Mouse (Mus musculus): ENCODE measurements at regions not wholly inside any gene's neighbourhood (a gene's known extent, or its start where the extent isn't known, plus 50 kb on each side); places are given as distances from the start of the nearest gene placed in this dataset.

DNA sequence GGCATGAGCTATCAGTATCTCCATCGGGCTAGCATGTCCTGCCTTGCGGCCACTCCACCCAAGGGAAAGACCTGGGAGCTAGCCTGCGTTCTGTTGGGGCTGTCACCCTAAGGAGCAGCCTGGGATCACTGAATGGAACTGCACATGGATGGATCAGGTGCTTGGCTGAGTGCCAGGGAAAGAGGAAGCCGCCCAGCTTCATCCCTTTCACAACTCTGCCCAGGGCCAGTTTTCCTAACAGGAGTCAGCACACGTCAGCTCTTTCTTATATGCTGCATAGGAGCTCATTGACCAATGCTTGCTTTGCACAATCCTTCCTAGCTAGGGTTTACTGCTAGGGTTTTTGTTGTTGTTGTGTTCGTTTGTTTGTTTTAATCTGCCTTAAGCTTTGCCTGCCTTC lies 134.3 kb upstream of the Mylip start:
- TF ChIP-seq POLR2A (IDR thresholded peaks at IDR 0.05; ENCODE audit: control insufficient read depth, low read depth, low read length) = no peak
- Histone ChIP-seq H3K4me1 (ENCODE audit: control insufficient read depth, insufficient read depth, low read length) (no peaks in the 10 kb centered on the region), H3K27me3 (ENCODE audit: control insufficient read depth, insufficient read depth, low read length) (no peaks in the 10 kb centered on the region), H3K4me3 (ENCODE audit: control insufficient read depth, low read depth, low read length) (no peak overlapping the region), H3K36me3 (ENCODE audit: control insufficient read depth, insufficient read depth, low read length) (no peaks in the 10 kb centered on the region), H3K27ac (ENCODE audit: control insufficient read depth, insufficient read depth, low read depth, low read length) (no peak overlapping the region)

GRCm38 (mm10) chr13:45262011-45262410 lies 127.5 kb upstream of the Mylip start:
- H3K4me1 ChIP-seq (ENCODE audit: control insufficient read depth, insufficient read depth, low read length) = no peaks in the 10 kb centered on the region
- H3K27me3 ChIP-seq (ENCODE audit: control insufficient read depth, insufficient read depth, low read length) = no peaks in the 10 kb centered on the region
- no peak for TF ChIP-seq POLR2A (IDR thresholded peaks at IDR 0.05; ENCODE audit: control insufficient read depth, low read depth, low read length)
- TF ChIP-seq CTCF (IDR thresholded peaks at IDR 0.05; ENCODE audit: control insufficient read depth, insufficient read depth, insufficient replicate concordance, low read depth, low read length) = no peak
- no peaks in the 10 kb centered on the region for H3K36me3 ChIP-seq (ENCODE audit: control insufficient read depth, insufficient read depth, low read length)
- H3K27ac ChIP-seq (ENCODE audit: control insufficient read depth, insufficient read depth, low read depth, low read length) = no peak overlapping the region
- H3K4me3 ChIP-seq (ENCODE audit: control insufficient read depth, low read depth, low read length) = no peak overlapping the region

DNA sequence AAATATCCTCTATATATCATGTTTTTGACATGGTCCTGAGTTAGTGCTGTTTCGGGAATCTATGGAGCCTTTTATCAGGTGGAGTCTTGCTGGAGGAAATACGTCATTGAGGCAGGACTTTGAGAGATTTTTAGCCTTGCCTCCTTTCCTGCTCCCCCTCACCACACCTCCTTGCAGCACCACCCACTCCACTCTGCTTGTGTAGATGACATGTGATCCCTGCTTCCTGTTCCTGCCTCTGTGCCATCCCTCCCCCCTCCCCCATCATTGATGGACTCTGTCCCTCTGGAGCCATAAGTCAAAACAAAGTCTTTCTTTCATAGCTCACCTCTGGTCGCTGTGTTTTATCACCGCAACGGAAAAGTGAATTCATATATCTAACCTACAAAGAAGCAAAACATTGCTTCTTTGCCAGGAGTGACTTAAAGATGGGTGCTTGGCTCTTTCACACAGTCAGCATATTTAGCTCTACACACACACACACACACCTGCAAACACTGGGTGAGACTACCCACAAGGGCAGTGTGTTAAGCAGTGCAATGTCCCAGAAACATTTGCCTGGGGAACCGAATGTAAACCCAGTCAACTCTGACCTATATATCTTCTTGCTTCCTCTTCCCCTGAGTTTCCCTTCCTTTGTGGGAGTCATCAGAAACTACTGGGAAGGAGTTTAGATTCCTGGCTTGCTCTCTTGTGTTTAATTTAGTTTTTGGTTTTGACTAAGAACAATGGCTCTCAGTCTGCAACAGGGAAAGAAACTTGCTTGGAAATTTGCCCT lies 123.1 kb upstream of the Mylip start:
- H3K27me3 ChIP-seq (ENCODE audit: control insufficient read depth, insufficient read depth, low read length) = no peaks in the 10 kb centered on the region
- no peak overlapping the region for H3K27ac ChIP-seq (ENCODE audit: control insufficient read depth, insufficient read depth, low read depth, low read length)
- no peak overlapping the region for H3K4me3 ChIP-seq (ENCODE audit: control insufficient read depth, low read depth, low read length)
- no peaks in the 10 kb centered on the region for H3K4me1 ChIP-seq (ENCODE audit: control insufficient read depth, insufficient read depth, low read length)
- TF ChIP-seq POLR2A (IDR thresholded peaks at IDR 0.05; ENCODE audit: control insufficient read depth, low read depth, low read length) (no peak), CTCF (IDR thresholded peaks at IDR 0.05; ENCODE audit: control insufficient read depth, insufficient read depth, insufficient replicate concordance, low read depth, low read length) (no peak)
- H3K36me3 ChIP-seq (ENCODE audit: control insufficient read depth, insufficient read depth, low read length) = no peaks in the 10 kb centered on the region

DNA sequence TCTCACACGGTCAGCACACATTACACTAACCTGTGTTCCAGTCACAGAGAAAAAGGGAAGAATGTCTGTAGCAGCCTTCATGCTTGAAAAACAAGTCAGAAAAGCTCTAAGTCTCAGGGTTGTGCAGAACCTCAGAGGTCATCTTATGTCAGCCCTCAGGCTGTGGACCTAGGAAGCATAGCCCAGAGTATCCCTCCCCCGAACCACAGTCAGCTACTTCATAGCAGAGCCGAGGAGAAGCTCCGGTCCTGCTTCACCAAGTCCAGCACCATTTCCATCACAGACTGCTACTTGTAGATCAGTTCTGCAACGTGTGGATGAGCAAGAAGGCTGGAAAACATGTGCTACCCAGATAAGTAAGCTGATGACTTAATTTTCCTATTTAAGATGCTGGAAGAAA lies 122.1 kb upstream of the Mylip start:
- Histone ChIP-seq H3K4me3 (ENCODE audit: control insufficient read depth, low read depth, low read length) (no peak overlapping the region), H3K36me3 (ENCODE audit: control insufficient read depth, insufficient read depth, low read length) (no peaks in the 10 kb centered on the region), H3K27ac (ENCODE audit: control insufficient read depth, insufficient read depth, low read depth, low read length) (no peak overlapping the region), H3K4me1 (ENCODE audit: control insufficient read depth, insufficient read depth, low read length) (no peaks in the 10 kb centered on the region), H3K27me3 (ENCODE audit: control insufficient read depth, insufficient read depth, low read length) (no peaks in the 10 kb centered on the region)
- TF ChIP-seq POLR2A (IDR thresholded peaks at IDR 0.05; ENCODE audit: control insufficient read depth, low read depth, low read length) (no peak), CTCF (IDR thresholded peaks at IDR 0.05; ENCODE audit: control insufficient read depth, insufficient read depth, insufficient replicate concordance, low read depth, low read length) (no peak)

- H3K36me3 ChIP-seq (ENCODE audit: control insufficient read depth, insufficient read depth, low read length) = no peaks in the 10 kb centered on the region
- no peaks in the 10 kb centered on the region for H3K4me1 ChIP-seq (ENCODE audit: control insufficient read depth, insufficient read depth, low read length)
- no peak overlapping the region for H3K27ac ChIP-seq (ENCODE audit: control insufficient read depth, insufficient read depth, low read depth, low read length)
- H3K27me3 ChIP-seq (ENCODE audit: control insufficient read depth, insufficient read depth, low read length) = no peaks in the 10 kb centered on the region
- H3K4me3 ChIP-seq (ENCODE audit: control insufficient read depth, low read depth, low read length) = no peak overlapping the region
- TF ChIP-seq POLR2A (IDR thresholded peaks at IDR 0.05; ENCODE audit: control insufficient read depth, low read depth, low read length) (no peak), CTCF (IDR thresholded peaks at IDR 0.05; ENCODE audit: control insufficient read depth, insufficient read depth, insufficient replicate concordance, low read depth, low read length) (no peak)
These were observed 121.6 kb upstream of the Mylip start for GRCm38 (mm10) chr13:45267906-45268305.

DNA sequence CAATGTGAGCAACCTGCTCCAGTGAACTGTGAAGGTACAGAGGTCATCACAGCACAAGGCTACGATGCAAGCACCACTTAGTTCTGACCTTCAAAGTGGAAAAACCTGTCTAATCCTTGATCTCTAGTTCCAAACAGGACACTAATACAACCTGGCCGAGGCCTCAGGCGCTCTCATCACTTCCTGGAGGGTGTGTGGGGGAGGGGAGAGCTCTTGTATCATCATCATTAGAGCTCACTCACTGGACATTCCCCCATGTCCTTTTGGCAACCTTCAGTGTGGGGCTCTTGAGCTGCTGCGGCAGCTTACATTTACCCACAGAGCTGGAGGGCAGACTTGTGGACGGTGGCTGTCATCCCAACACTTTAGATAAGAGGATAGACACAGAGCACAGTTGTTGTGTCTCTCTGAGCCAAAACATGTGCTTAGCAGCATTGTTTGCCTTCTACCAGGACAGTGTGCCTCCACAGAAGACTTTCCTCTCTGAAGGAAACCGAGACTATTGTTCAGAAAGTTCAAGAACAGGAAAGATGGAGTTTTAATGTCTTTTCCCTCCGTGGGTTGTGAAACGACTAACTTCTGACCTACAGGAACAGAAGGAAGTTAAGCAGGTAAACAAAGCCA lies 115.2 kb upstream of the Mylip start:
- H3K27me3 ChIP-seq (ENCODE audit: control insufficient read depth, insufficient read depth, low read length) = no peaks in the 10 kb centered on the region
- no peaks in the 10 kb centered on the region for H3K36me3 ChIP-seq (ENCODE audit: control insufficient read depth, insufficient read depth, low read length)
- H3K27ac ChIP-seq (ENCODE audit: control insufficient read depth, insufficient read depth, low read depth, low read length) = no peak overlapping the region
- no peak overlapping the region for H3K4me3 ChIP-seq (ENCODE audit: control insufficient read depth, low read depth, low read length)
- TF ChIP-seq CTCF (IDR thresholded peaks at IDR 0.05; ENCODE audit: control insufficient read depth, insufficient read depth, insufficient replicate concordance, low read depth, low read length) (no peak), POLR2A (IDR thresholded peaks at IDR 0.05; ENCODE audit: control insufficient read depth, low read depth, low read length) (no peak)
- no peaks in the 10 kb centered on the region for H3K4me1 ChIP-seq (ENCODE audit: control insufficient read depth, insufficient read depth, low read length)

DNA sequence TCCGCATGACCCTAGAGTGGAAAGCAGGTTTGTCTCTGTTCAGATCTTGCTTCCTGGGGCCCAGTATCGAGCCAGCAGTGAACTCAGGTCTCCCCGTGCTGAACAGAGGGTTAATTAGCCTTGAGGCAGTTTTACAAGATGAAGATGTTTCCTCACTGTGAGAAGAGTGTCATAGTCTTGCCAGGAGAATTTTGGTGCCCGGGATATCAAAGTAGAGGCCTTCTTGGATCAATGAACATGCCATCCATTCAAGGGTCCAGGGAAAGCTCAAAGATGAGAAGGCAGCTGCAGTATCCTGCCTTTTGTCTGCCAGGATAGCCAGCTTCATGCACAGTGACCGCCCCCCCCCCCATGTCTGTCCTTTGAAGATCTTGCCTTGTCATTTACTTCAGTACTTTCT lies 114.2 kb upstream of the Mylip start:
- TF ChIP-seq CTCF (IDR thresholded peaks at IDR 0.05; ENCODE audit: control insufficient read depth, insufficient read depth, insufficient replicate concordance, low read depth, low read length) (no peak), POLR2A (IDR thresholded peaks at IDR 0.05; ENCODE audit: control insufficient read depth, low read depth, low read length) (no peak)
- Histone ChIP-seq H3K36me3 (ENCODE audit: control insufficient read depth, insufficient read depth, low read length) (no peaks in the 10 kb centered on the region), H3K27me3 (ENCODE audit: control insufficient read depth, insufficient read depth, low read length) (no peaks in the 10 kb centered on the region), H3K4me3 (ENCODE audit: control insufficient read depth, low read depth, low read length) (no peak overlapping the region), H3K27ac (ENCODE audit: control insufficient read depth, insufficient read depth, low read depth, low read length) (no peak overlapping the region), H3K4me1 (ENCODE audit: control insufficient read depth, insufficient read depth, low read length) (no peaks in the 10 kb centered on the region)

Data from testis, adult 2 months (tissue).